Mouse (Mus musculus) cortical plate, adult 2 months (tissue): Measurements from ENCODE around the gene Gpr173.

Source experiments
- CTCF ChIP-seq: fragments of 200-500 bp; IDR thresholded peaks from 2 replicates; pipeline ENCODE4 v1.5.1; 2011; ENCODE audit warnings: mild to moderate bottlenecking, control low read depth, low read length; ENCODE audit not compliant: insufficient read depth; ENCODE audit errors: extremely low read depth
- POLR2A ChIP-seq: fragments of 200-500 bp; IDR thresholded peaks from 2 replicates; pipeline ENCODE4 v1.6.1; 2011; ENCODE audit warnings: mild to moderate bottlenecking, low read length, control low read depth; ENCODE audit not compliant: insufficient read depth; ENCODE audit errors: extremely low read depth

DNA sequence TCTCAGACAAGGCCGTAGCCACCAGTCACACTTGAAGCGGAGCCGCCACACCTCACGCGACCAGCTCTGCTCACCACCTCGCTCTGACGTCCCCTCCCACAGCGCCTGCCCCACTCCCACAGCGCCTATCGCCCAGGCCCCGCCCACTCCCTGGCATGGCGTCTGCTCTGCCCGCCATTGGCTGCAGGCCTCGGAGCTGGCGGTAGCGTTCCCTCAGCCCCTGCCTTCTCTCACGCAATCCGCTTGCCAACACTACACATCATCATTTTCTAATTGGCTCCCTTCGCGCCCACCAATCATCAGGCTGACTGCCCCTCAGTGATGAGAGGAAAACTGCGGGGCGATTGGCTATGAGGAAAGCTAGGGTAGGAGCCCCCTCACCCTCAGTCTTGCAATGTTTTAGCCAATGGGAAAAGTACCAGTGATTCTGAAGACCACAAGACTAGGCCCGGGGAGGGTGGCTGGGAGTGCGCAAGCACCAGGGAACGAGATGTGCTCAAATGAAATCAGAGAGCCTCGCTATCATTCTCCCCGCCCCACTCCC lies 26.1 kb downstream of the Gpr173 start, which contains the start of gene Tspyl2:
- no peak for TF ChIP-seq CTCF
- TF ChIP-seq POLR2A, result peak; percentile 92
